Mouse (Mus musculus) urinary bladder, adult 18-20 months (tissue): ENCODE data around the gene Socs3.

Experiments
- DNase-seq, 2 experiments: peaks; one replicate each; pipeline ENCODE4 v3.0.0; 2022; ENCODE audit warnings: low spot score in 2 of 2, mixed read lengths in 2 of 2

The Socs3 gene

DNA sequence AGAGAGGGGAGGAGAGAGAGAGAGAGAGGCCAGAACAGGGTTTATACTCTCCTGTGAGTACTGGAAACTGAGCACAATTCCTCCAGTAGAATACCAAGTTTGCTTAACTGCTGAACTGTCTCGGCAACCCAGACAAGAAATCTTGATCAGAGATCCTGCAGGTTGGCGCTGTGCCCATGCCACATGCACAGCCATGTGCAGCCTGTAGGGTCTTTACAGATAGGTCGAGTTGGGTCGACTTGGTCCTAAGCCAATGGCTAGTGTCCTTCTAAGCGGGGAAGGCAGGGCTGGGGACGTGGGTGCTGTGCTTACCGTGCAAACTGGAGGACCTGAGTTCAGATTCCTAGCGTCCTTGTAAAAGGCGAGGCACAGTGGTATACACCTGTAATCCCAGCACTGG lies 15.0 kb downstream of the Socs3 start:
- DNase-seq, result no peak

- no peak for DNase-seq
Observed at GRCm38 (mm10) chr11:117954094-117954493, 15.8 kb downstream of the Socs3 start.

- DNase-seq, result no peak
Observed at GRCm38 (mm10) chr11:117952174-117952933, 17.5 kb downstream of the Socs3 start.

- DNase-seq, result no peak
Observed at GRCm38 (mm10) chr11:117951391-117951790, 18.5 kb downstream of the Socs3 start.

DNA sequence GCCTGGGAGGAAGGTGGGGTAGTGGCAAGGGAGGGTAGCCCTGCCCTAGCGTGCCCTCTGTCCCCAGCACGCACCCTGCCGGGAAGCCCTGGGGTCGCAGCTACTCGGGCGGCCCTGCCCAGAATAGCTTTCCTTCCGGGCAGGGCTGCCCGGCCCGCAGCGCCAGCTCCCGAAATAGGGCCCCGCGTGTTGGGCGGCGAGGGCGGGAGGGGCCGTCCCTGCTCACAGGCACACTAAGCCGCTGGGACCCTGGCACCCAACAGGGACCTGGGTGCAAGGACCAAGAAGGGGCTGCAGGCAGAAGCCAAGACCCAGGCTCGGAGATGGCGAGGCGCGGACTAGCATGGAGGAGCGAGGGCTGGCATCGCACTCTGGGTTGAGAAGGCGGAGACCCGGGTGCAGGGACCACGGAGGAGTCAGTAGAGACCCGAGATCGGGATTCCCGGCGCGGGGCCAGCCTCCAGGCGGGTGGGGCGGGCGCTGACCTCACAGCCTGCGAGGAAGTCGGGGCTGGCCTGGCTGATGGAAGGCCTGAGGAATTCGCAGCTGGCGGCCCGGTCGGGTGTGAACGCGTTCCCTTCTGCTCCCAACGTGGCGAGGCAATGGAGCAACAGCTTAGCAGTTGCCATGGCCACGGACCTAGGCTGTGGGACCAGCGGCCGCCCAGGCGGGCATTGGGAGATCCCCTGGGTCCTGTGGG lies 20.3 kb downstream of the Socs3 start:
- peak; percentile 68 to 85 for DNase-seq

DNA sequence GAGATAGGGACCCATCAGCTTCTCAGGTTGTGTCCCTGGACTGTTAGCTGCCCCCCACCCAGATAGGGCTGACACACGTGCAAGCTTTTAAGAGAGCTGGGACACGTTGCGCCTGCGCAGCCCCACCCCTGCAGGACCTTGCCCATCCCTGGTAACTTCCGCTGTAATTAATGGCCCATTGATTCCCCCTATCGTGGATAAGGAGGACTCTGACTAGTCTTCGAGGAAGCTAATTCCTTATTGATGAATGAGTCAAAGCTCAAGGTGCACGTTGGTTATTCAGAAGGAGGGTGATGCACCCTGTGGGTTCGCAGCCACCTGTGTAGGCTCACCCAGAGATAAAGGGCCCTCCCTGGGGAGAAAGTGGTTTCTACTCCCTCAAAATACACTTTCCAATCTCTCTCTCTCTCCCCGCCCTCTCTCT lies 22.8 kb downstream of the Socs3 start:
- no peak for DNase-seq

DNA sequence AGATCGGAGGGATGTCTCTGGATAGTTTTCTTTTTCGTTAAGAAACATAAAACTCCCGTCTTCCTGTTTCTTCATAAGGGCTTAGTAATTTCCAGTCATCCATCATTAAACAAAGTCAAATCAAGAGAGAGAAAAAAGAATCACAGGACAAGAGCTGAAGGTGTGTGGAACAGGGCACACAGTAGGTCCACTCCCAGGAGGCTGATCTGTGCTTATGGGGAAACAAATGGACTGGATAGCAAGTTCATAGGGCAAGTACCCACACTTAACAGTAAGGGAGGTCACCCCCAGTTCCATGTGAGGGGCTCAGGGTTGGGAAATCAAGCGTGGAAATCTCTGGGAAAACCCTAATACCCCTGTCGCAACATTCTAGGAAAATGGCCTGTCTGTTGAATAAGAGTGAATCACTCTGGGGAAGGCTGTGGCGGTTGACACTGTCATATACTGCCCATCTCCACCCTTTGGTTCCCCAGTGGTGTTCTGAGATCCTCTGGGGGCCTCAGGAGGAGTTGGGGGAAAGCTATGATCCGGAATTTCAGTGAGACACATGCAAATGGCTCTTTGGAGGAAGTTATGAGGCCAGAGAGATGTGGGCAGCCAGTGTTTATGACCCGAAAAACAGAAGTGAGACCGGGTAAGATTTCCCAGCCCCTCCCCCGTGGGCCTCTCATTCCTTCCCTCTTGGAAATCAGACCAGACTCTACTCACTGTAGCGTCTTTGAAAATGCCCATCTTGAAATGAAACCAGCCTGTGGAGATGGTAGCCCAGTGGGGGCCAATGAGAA lies 23.5 kb downstream of the Socs3 start:
- no peak for DNase-seq

DNA sequence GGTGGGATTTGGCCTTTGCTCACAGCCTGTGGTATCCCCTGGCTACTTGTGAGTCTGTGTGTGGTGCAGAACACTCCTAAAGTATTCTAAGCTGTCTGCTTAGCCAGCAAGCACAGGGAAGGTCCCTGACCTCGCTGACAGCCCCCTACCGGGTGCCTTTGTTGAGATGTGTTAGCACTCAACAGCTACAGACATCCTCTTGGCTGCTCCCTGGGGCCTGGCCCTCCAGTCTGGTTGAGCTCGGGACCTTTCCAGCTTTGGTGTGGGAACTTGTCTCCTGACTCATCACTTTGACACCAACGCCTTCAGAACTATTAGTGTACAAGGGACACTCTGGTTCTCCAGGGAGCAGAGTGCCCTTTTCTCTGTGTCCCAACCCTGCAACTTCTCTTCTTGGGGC lies 28.0 kb downstream of the Socs3 start:
- no peak for DNase-seq

DNA sequence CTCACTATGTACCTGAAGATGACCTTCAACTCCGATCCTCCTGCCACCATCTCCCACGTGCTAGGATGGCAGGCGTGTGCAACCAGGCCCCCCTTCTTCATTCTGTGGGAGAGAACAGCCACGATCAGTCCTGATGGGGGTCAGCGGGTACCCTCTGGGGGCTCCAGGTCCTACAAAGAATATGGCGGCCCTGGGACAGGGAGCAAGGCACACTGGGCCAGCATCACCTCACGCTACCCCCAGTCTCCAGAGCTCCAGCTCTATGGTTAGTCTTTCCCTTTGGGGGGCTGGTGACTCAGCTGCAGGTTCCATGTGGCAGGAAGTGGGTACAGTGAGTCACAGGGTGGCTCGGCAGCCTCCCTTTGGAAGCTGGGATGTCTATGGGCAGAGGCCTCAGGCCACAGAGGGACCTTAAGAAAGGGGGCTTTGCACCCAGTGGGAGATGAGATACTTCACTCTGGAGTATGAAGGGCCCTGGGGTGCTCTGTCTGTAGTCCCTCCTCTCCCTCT lies 28.5 kb downstream of the Socs3 start:
- no peak for DNase-seq

- no peak for DNase-seq
Observed at GRCm38 (mm10) chr11:117940881-117941280, 29.0 kb downstream of the Socs3 start.

GRCm38 (mm10) chr11:117939741-117940285 lies 30.0 kb downstream of the Socs3 start:
- peak; percentile 38 to 68 for DNase-seq

- no peak for DNase-seq
Observed at GRCm38 (mm10) chr11:117939004-117939730, 30.7 kb downstream of the Socs3 start.

- DNase-seq, result peak; percentile 67 to 68
Observed at GRCm38 (mm10) chr11:117936202-117936601, 33.6 kb downstream of the Socs3 start.

GRCm38 (mm10) chr11:117935616-117936015 lies 34.2 kb downstream of the Socs3 start:
- no peak for DNase-seq

- DNase-seq, result no peak
Observed at GRCm38 (mm10) chr11:117934576-117935368, 35.1 kb downstream of the Socs3 start.

DNA sequence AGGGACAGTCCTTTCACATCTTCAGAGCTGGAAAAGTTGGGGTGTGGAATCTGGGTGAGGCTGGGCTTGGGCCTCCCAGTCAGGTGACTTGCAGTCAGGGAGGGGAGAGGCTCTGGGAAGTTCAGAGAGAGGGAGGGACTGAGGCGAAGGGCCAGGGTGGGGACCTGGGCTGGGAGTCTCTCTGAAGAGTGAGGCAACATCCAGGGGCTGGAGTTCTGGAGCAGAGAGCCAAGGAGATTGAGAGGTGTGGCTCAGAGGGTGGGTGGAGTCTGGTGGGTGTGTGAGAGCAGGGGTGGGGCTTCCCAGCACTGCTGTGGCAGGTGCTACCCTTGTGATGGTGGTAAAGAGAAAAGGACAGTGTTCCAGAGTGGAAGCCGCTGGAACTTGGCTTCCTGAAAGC lies 35.7 kb downstream of the Socs3 start:
- peak in 1 of 2 experiments; percentile 86 for DNase-seq

DNA sequence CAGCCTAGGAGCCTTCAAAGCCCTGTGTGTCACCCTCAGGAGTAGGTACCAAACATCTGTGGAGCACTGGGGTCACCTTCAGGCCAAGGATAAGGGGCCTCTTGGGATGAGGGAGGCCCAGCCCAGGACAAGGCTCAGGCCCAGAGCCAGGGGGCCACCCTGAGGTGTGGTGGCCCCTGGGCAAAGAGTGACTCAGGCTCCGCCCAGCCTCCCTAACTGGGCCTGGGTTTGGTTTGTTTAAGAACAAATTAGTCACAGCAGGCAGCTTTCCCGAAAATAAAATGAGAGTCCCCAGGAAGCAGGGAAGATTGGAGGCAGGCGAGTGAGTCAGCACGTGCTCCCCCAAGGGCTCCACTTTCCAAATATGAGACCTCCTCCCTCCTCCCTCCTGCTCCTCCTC lies 37.7 kb downstream of the Socs3 start:
- DNase-seq, result peak; percentile 55 to 80

DNA sequence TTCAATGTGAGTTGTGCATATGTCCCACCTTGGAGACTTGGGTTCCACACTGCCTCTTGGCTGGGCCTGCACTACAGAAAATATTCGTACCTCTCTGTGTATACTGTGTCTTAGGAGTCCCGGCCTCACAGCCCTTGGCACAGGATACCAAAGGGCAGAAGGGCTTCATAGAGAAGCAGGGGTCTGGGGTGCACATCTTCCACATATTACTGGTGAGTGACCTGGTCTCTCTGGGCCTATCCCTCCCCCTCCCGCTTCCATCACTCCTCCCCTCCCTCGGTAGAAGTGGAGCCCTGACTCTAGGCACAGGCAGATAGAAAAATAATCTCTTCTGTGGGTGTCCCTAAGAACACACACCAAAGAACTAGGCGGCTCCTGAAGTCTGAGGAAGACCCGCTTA lies 38.3 kb downstream of the Socs3 start:
- no peak for DNase-seq

- peak in 1 of 2 experiments; percentile 44 for DNase-seq
Observed at GRCm38 (mm10) chr11:117930781-117931338, 39.0 kb downstream of the Socs3 start.

DNA sequence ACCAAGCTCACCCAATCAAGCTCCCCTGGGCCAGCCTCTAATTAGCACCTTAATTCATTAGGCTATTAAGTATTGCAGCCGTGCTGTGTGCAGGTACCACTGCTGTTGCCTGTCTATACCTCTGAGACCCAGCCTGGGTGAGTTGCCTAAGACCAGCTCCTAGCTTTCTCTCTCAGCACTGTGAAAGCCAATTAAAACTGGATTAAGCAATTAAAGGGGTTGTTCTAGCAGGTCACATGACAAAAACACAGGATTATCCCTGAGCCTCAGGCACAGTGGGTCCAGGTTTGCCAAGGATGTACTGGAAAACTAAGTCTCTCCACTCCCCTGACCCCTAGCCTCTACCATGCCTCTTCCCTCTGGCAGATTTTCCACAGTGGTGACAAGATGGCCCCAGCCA lies 44.3 kb downstream of the Socs3 start:
- DNase-seq, result no peak
